Mouse (Mus musculus) thymus, postnatal 4 days (tissue): ENCODE data around the gene Vmn1r217.
"Not testable (repeated sequence)": the region's sequence is repeated elsewhere in the genome, so short reads cannot be mapped to it uniquely, and the experiment has no call there.

Source experiments
- DNase-seq: peaks from one replicate; pipeline ENCODE4 v3.0.0; 2021

Gene Vmn1r217

DNA sequence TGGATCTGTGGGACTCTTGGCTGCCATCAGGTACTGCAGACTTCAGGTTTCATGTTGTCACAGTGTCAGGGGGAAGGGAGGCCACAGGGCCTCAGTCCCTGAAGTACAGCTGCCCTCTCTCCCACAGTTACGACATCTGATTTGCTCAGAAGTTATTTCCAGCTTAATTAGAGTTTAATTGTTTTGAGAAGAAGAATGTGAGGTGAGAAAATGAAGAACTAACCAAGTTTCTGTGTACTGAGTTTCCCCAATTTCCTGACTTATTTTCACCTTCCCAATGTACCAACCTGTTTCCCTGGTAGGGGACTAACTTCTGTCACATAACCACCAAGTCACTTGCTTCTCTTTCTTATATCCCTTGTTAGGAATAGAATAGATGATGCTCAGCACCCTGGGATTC is at the start of gene Vmn1r217:
Vmn1r217 (minus strand) TSS at position 101 of the 400 bp plus-strand sequence.
- DNase-seq, result not testable (repeated sequence)

DNA sequence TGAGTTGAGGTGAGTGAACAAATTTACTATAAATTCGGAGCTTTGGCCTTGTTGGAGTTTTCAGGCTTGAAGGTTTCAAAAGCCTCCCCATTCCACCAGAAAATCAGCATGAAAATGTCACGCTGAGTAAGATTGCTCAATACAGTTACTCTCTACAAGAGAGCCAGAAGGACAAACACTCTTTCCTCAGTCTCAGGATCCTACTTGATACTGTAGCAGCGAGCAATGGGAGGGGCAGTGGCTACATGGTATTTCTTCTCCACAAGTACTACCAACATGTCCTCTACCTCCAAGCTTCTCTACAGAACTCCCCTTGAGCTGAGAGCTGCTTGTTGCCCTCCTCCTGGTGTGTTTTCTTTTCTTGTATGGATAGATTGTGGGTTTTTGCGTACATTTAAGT is 48.4 kb upstream of the Vmn1r217 start:
- not testable (repeated sequence) for DNase-seq

DNA sequence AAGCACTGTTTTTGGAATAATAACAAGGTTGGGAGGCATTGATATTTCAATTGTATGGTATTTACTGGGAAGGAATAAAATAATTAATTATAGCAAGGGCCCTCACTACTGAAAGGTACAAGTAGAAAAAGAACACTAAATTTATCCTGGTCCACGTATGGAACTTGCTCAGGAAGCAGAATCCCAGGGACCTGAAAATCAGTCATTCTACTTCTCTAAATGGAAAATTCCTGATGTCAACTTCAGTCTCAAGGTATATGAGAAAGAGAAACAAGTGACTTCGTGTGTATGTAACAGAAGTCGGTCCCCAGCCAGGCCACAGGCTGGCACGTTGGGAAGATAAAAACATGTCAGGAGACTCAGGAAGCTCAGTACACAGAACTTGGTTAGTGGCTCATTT is 41.0 kb upstream of the Vmn1r217 start, which contains the start of gene Vmn1r219:
Vmn1r219 (plus strand) TSS at position 301 of the 400 bp plus-strand sequence.
- DNase-seq, result no peak

GRCm38 (mm10) chr13:23157848-23158247 is 39.8 kb upstream of the Vmn1r217 start:
- DNase-seq, result no peak

GRCm38 (mm10) chr13:23138880-23139279 is 20.9 kb upstream of the Vmn1r217 start:
- no peak for DNase-seq

DNA sequence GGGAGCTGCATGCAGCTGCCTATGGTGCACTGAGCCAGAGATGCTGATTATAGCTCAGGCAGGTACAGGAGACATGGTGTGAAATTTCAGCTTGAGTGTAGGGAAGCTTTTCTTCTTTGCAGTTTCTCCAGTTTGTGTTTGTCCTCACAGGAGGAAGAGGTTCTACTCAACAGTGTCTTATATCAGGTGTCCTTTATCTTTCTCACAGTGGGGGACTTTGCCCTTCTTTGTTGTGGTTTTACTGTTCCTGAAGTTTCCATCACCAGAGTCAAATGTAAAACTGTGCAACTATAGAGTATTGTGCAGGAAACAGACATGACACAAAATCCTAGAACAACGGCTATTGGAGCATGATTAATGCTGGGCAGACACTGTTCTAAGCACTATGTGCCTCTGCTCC is 15.5 kb upstream of the Vmn1r217 start:
- DNase-seq, result no peak

DNA sequence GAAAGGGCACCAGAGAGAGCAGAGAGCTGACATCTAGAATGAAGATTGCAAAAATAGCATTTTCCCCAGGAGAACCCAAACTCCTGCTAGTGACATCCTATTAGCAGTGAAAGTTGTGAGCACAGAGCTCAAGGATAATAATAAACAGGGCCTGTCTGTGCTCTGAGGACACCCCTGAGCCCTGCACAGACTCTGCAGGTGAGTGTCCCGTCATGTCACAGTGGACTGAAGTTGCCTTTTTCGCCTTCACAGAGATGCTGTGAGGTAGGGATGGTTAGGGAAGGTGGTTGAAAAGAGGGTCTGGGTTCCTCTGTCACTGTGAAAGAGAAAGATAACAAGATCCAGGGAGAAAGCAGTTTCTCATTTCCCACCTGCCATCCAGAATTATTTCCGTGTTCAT is 15.1 kb upstream of the Vmn1r217 start, which contains the start of gene Vmn1r218:
Vmn1r218 (plus strand) TSS at position 57 of the 400 bp plus-strand sequence.
- DNase-seq, result no peak

GRCm38 (mm10) chr13:23120611-23121010 is 2.6 kb upstream of the Vmn1r217 start:
- no peak for DNase-seq

DNA sequence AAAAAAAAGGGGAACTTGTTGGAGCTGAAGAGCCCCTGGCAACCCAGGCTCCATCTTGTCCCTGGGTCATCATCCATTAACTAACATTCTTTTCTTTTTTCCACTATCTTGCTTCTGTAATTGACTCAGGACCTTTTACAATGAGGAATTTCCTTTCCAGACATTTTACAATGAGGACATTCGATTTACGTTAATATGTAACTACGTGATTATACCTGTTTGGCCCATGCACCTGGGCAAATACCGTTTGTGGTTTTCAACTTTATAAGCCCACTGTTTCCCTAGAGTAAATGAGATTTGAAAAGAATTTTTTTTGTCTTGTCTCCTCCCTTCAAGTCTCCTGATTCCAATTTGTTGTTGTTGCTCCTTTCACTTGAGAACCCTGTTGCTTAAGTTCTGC is 23.6 kb downstream of the Vmn1r217 start:
- no peak for DNase-seq

GRCm38 (mm10) chr13:23069312-23069711 is 48.7 kb downstream of the Vmn1r217 start:
- no peak for DNase-seq

DNA sequence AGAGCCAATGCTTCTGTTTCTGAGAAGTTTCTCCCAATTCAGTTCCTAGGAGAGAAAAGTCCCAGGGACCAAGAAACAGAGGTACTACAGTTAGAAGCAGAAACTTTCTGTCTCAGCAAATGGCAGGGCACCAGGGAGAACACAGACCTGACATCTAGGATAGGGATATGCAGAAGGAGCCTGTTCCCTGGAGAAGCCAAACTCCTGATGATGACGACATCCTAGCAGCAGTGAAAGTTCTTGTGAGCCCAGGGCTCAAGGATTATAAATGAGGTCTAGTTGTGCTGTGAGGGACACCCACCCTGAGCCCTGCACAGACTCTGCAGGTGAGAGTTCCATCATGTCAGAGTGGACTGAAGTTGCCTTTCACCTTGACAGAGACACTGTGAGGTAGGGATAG is 50.3 kb downstream of the Vmn1r217 start, which contains the start of gene Vmn1r215:
Vmn1r215 (plus strand) TSS at position 301 of the 400 bp plus-strand sequence.
- DNase-seq, result no peak

- no peak for DNase-seq
Observed at GRCm38 (mm10) chr13:23057778-23058177, 60.2 kb downstream of the Vmn1r217 start.
